Mouse (Mus musculus) embryonic facial prominence, embryonic 10.5 days (tissue): ENCODE data around the gene Wbp1l. TPM values are rescaled to one million over a fixed set of nuclear protein-coding genes. Genes with fewer than 3 reads are reported as not detected.

ENCODE experiments used
- DNase-seq: peaks from one replicate; pipeline ENCODE4 v3.0.0-alpha.2; 2017; ENCODE audit warnings: low spot score
- H3K27ac ChIP-seq: fragments of 300-500 bp; sonication (generic); replicated peaks from 2 replicates; pipeline ENCODE4 v1.5.1; 2016; ENCODE audit warnings: mild to moderate bottlenecking
- H3K27me3 ChIP-seq: fragments of 300-500 bp; sonication (generic); replicated peaks from 2 replicates; pipeline ENCODE4 v1.6.1; 2016; ENCODE audit warnings: low read depth, mild to moderate bottlenecking; ENCODE audit not compliant: poor library complexity, severe bottlenecking
- H3K36me3 ChIP-seq: fragments of 300-500 bp; sonication (generic); replicated peaks from 2 replicates; pipeline ENCODE4 v1.6.1; 2016; ENCODE audit warnings: mild to moderate bottlenecking, moderate library complexity
- H3K4me1 ChIP-seq: fragments of 300-500 bp; sonication (generic); 2 replicates; pipeline ENCODE4 v1.6.1; 2016
- H3K4me3 ChIP-seq: fragments of 300-500 bp; sonication (generic); 2 replicates; pipeline ENCODE4 v1.5.1; 2016; ENCODE audit warnings: mild to moderate bottlenecking, moderate library complexity
- H3K9me3 ChIP-seq: fragments of 300-500 bp; sonication (generic); 2 replicates; pipeline ENCODE4 v1.6.1; 2016; ENCODE audit warnings: mild to moderate bottlenecking
- WGBS: fragments of 180-500 bp; shearing (Covaris S2); methylation state at CpG from one replicate; pipeline ENCODE4 v1.1.7; 2016; 5-methylcytosine and 5-hydroxymethylcytosine counted together
- polyA plus RNA-seq: library from polyadenylated mRNA; unstranded; fragments of >200 nt; fragmentation: Nextera tagmentation; extraction: Ambion mirVana; gene quantifications from 2 replicates; pipeline ENCODE4 v1.2.1, GENCODE M21; 2016

Gene Wbp1l
- polyA plus RNA-seq, 1 experiment from 2014 or later: 50.8 TPM

DNA sequence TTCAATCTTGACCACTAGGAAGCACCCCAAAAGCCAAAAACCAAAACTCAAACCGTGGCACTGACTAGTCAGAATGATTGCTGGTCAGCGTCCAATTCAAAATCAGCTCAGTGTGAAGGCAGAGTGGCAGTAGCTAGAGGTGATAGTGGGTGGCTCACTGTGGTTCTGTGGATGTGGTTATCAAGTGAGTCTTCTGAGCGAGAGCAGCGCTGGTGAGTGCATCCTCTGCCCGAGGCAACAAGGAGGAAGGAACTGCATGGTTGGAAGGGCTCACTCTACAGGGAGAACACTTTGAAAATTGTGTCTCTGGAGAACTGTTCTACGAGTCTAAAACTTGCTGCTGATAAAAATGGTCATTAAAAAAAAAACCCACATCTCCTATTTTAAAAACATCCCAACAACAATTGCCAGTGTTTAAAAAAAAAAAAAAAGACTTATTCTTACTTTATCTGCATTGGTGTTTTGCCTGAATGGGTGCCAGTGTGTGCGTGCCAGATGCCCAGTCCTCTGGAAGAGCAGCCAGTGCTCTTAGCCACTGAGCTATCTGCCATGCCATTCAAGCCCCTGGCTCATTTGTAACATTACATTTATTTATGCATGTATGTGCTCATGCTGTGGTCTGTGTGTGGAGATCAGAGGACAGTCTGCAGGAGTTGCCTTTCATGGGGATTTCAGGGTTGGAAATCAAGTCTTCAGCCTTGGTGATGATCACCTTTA, 107.1 kb downstream of the Wbp1l start:
- H3K36me3 ChIP-seq: peaks cover 21% of the 10 kb centered on the region
- peaks cover 13% of the 10 kb centered on the region for H3K27me3 ChIP-seq
- no peak overlapping the region for H3K4me3 ChIP-seq
- no peak for DNase-seq
- H3K27ac ChIP-seq: no peak overlapping the region
- 53% methylated on average over 7 of the region's 7 CpGs for whole genome bisulfite sequencing
- no peaks in the 10 kb centered on the region for H3K9me3 ChIP-seq
- peaks cover 23% of the 10 kb centered on the region for H3K4me1 ChIP-seq

DNA sequence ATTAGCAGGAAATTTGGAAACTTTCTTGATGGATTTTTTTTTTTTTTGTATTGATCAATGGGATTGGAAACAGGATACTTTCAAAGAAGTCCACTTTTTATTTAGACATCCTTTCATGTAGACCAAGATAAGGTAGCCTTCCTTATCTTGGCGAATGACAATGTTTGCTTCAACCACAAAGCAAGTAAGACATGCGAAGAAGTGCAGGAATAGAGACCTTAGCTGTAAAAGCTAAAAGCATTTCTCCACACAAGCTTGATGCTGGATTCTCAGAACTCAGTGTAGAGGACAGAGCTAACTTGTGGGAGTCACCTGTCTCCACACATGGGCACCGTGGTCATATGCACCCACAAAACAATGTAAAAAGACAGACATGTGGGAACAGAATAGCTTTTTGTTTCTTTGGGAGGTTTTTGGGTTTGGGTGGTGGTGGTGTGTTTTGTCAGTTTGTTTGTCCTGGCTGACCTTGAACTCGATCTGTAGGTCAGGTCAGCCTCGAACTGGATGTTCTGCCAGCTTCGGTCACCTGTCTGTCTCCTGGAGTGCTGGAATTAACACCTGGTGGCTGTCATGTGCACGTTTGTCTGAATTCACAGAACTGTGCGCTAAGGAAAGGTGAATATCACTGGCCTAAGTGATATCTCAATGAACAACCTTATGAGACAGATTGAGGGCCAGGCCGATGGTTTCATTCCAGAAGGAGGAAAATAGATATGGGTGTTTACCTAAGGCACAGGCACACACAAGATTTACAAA, 107.8 kb downstream of the Wbp1l start:
- H3K27ac ChIP-seq: peak overlapping the region; percentile 90; the same call in 1 of the 2 replicates
- H3K4me3 ChIP-seq: peak overlapping the region; percentile 71
- no peaks in the 10 kb centered on the region for H3K9me3 ChIP-seq
- peaks cover 13% of the 10 kb centered on the region for H3K27me3 ChIP-seq
- no peak for DNase-seq
- peaks cover 13% of the 10 kb centered on the region for H3K36me3 ChIP-seq
- 78% methylated on average over 9 of the region's 9 CpGs for WGBS
- H3K4me1 ChIP-seq: peaks cover 23% of the 10 kb centered on the region

Other genes starting within 250 kb of the Wbp1l start
- 1.0 and 1.1 TPM in 2 replicates for gene 2310034G01Rik, start 248.8 kb upstream of the Wbp1l start, polyA plus RNA-seq
- gene Actr1a, start 203.3 kb upstream of the Wbp1l start, polyA plus RNA-seq: 164 and 170 TPM in 2 replicates
- 50.5 and 53.4 TPM in 2 replicates for gene Sufu, start 202.2 kb upstream of the Wbp1l start, polyA plus RNA-seq
- 19.5 and 20.9 TPM in 2 replicates for gene Trim8, start 97.4 kb upstream of the Wbp1l start, polyA plus RNA-seq
- gene Arl3, start 25.9 kb upstream of the Wbp1l start, polyA plus RNA-seq: 196 and 200 TPM in 2 replicates
- gene Sfxn2, start 25.7 kb upstream of the Wbp1l start, polyA plus RNA-seq: 21.0 and 22.6 TPM in 2 replicates
- gene Cyp17a1, start 74.1 kb downstream of the Wbp1l start, polyA plus RNA-seq: not detected in 2 replicates
- 13.6 and 15.5 TPM in 2 replicates for gene Borcs7, start 90.8 kb downstream of the Wbp1l start, polyA plus RNA-seq
- 31.8 and 32.6 TPM in 2 replicates for gene As3mt, start 108.4 kb downstream of the Wbp1l start, polyA plus RNA-seq
- 2.3 and 3.0 TPM in 2 replicates for gene Cnnm2, start 162.5 kb downstream of the Wbp1l start, polyA plus RNA-seq